Mouse (Mus musculus) yolk sac, embryonic 10.5 days (tissue): ENCODE results near the gene Il3ra.
A peak's percentile ranks its signal among the peaks of the same experiment; 100 is the strongest.

ENCODE experiments used
- DNase-seq: peaks from one replicate; pipeline ENCODE4 v3.0.0-alpha.2; 2017; ENCODE audit warnings: low spot score

The Il3ra gene

GRCm38 (mm10) chr14:14345948-14346812, at the start of gene Il3ra:
TSS of gene Il3ra (plus strand) at chr14:14346275.
- peak; percentile 80 for DNase-seq

- DNase-seq, result no peak
Observed at GRCm38 (mm10) chr14:14308938-14309337, 37.1 kb upstream of the Il3ra start.

GRCm38 (mm10) chr14:14309416-14309815, 36.7 kb upstream of the Il3ra start:
- no peak for DNase-seq

GRCm38 (mm10) chr14:14322528-14322927, 23.5 kb upstream of the Il3ra start, which contains the start of gene Olfr31:
TSS of gene Olfr31 (plus strand) at chr14:14322828.
- DNase-seq, result no peak

GRCm38 (mm10) chr14:14345113-14345871, 783 bp upstream of the Il3ra start:
- peak; percentile 90 for DNase-seq

- no peak for DNase-seq
Observed at GRCm38 (mm10) chr14:14346813-14347100, 682 bp downstream of the Il3ra start.

- no peak for DNase-seq
Observed at GRCm38 (mm10) chr14:14347151-14347835, 1.2 kb downstream of the Il3ra start.

- no peak for DNase-seq
Observed at GRCm38 (mm10) chr14:14347836-14348621, 2.0 kb downstream of the Il3ra start.

GRCm38 (mm10) chr14:14348674-14349401, 2.8 kb downstream of the Il3ra start:
- DNase-seq, result no peak

GRCm38 (mm10) chr14:14349485-14350262, 3.6 kb downstream of the Il3ra start:
- DNase-seq, result no peak

- DNase-seq, result no peak
Observed at GRCm38 (mm10) chr14:14350263-14351147, 4.4 kb downstream of the Il3ra start.

GRCm38 (mm10) chr14:14351148-14351455, 5.0 kb downstream of the Il3ra start:
- no peak for DNase-seq

- DNase-seq, result no peak
Observed at GRCm38 (mm10) chr14:14351721-14352590, 5.9 kb downstream of the Il3ra start.

- DNase-seq, result no peak
Observed at GRCm38 (mm10) chr14:14352606-14353005, 6.5 kb downstream of the Il3ra start.

GRCm38 (mm10) chr14:14353081-14353732, 7.1 kb downstream of the Il3ra start:
- DNase-seq, result no peak

GRCm38 (mm10) chr14:14353740-14354510, 7.8 kb downstream of the Il3ra start:
- no peak for DNase-seq
